Mouse (Mus musculus) mesoderm, embryonic 11.5 days (tissue): ENCODE data around the gene Trem1.

Experiments
- DNase-seq: peaks from one replicate; pipeline ENCODE4 v3.0.0-alpha.2; 2012; ENCODE audit warnings: low read depth, low spot score

Gene Trem1

GRCm38 (mm10) chr17:48267591-48267990 lies 35.0 kb downstream of the Trem1 start:
- DNase-seq, result no peak

- no peak for DNase-seq
Measured at GRCm38 (mm10) chr17:48268276-48268675, 35.7 kb downstream of the Trem1 start.

- no peak for DNase-seq
Measured at GRCm38 (mm10) chr17:48269833-48270232, 37.3 kb downstream of the Trem1 start.

GRCm38 (mm10) chr17:48272158-48272557 lies 39.6 kb downstream of the Trem1 start:
- DNase-seq, result no peak

- no peak for DNase-seq
Measured at GRCm38 (mm10) chr17:48272598-48272997, 40.0 kb downstream of the Trem1 start.

- no peak for DNase-seq
Measured at GRCm38 (mm10) chr17:48274098-48274497, 41.5 kb downstream of the Trem1 start.

- peak; percentile 89 for DNase-seq
Measured at GRCm38 (mm10) chr17:48274885-48275284, 42.3 kb downstream of the Trem1 start.

GRCm38 (mm10) chr17:48275736-48276135 lies 43.2 kb downstream of the Trem1 start:
- DNase-seq, result no peak

- no peak for DNase-seq
Measured at GRCm38 (mm10) chr17:48278381-48278780, 45.8 kb downstream of the Trem1 start.

GRCm38 (mm10) chr17:48279002-48279401 lies 46.4 kb downstream of the Trem1 start:
- no peak for DNase-seq

GRCm38 (mm10) chr17:48280943-48281738 lies 48.6 kb downstream of the Trem1 start:
- no peak for DNase-seq

GRCm38 (mm10) chr17:48281739-48282085 lies 49.1 kb downstream of the Trem1 start:
- peak; percentile 17 for DNase-seq

GRCm38 (mm10) chr17:48286765-48287164 lies 54.2 kb downstream of the Trem1 start:
- DNase-seq, result no peak

- DNase-seq, result no peak
Measured at GRCm38 (mm10) chr17:48287276-48287675, 54.7 kb downstream of the Trem1 start.

GRCm38 (mm10) chr17:48293500-48294194 lies 61.1 kb downstream of the Trem1 start:
- no peak for DNase-seq
